Mouse (Mus musculus) kidney, adult 2 months (tissue): Measurements from ENCODE around the gene Gm3404. TPM values are rescaled to one million over a fixed set of nuclear protein-coding genes. Genes with fewer than 3 reads are reported as not detected.
A peak's percentile ranks its signal among the peaks of the same experiment; 100 is the strongest.
"Not testable (repeated sequence)": the region's sequence is repeated elsewhere in the genome, so short reads cannot be mapped to it uniquely, and the experiment has no call there.

Experiments
- DNase-seq: peaks from one replicate; pipeline ENCODE4 v3.0.0; 2021
- H3K27ac ChIP-seq: fragments of 200-500 bp; 2 replicates; pipeline ENCODE4 v1.5.1; 2012; ENCODE audit warnings: low read depth, low read length, control low read depth, inconsistent platforms; ENCODE audit not compliant: insufficient read depth
- H3K27me3 ChIP-seq: fragments of 200-500 bp; replicated peaks from 2 replicates; pipeline ENCODE4 v1.6.1; 2012; ENCODE audit warnings: mild to moderate bottlenecking, moderate library complexity, low read length, inconsistent platforms; ENCODE audit not compliant: control insufficient read depth, insufficient read depth
- H3K36me3 ChIP-seq: fragments of 200-500 bp; 2 replicates; pipeline ENCODE4 v1.6.1; 2012; ENCODE audit warnings: mild to moderate bottlenecking, moderate library complexity, low read length, inconsistent platforms; ENCODE audit not compliant: control insufficient read depth, insufficient read depth
- H3K4me1 ChIP-seq: fragments of 200-500 bp; 2 replicates; pipeline ENCODE4 v1.6.1; 2011; ENCODE audit warnings: low read length; ENCODE audit not compliant: control insufficient read depth, insufficient read depth
- H3K4me3 ChIP-seq: fragments of 200-500 bp; 2 replicates; pipeline ENCODE4 v1.5.1; 2011; ENCODE audit warnings: mild to moderate bottlenecking, low read depth, low read length, control low read depth; ENCODE audit not compliant: insufficient read depth
- CTCF ChIP-seq: fragments of 200-500 bp; conservative IDR thresholded peaks from 2 replicates; pipeline ENCODE4 v1.5.1; 2011; ENCODE audit warnings: low read depth, mild to moderate bottlenecking, control low read depth, low read length, moderate library complexity, mixed read lengths; ENCODE audit not compliant: insufficient read depth, insufficient read length
- WGBS: fragments of 180-500 bp; shearing (Covaris S2); methylation state at CpG from one replicate; pipeline ENCODE4 v1.1.7; 2018; 5-methylcytosine and 5-hydroxymethylcytosine counted together
- polyA plus RNA-seq: library from polyadenylated mRNA; depleted of rRNA; stranded (reverse); fragments of >200 nt; gene quantifications from 2 replicates; pipeline ENCODE4 v1.2.3, GENCODE M21; 2012; rRNA removed

Gene Gm3404
- 0.08 TPM in 1 of 2 replicates, not detected in the other for polyA plus RNA-seq

DNA sequence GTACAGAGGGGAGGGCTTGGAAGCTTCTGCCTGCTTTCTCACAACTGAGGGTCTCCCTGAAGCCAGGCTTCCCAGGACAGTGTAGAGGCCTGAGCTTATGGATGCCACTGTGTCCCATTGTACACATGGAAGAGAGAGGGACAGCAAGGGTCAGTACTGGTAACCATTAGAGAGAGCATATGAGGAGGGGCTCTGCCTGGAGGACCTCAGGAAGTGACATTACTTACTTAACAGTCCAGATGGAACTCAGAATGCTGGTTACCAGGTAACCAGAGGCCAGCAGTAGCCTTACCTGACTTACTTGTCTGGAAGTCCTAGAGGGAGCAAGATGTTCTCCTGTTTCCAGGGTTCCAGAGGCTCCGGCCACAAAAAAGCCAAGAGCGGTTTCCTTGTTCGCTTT lies at the start of gene Gm3404:
Gm3404 (plus strand) TSS at position 301 of the 400 bp plus-strand sequence.
- H3K27me3 ChIP-seq, H3K4me1 ChIP-seq, H3K4me3 ChIP-seq, H3K27ac ChIP-seq, DNase-seq, H3K36me3 ChIP-seq: not testable (repeated sequence)
- WGBS, result 96% methylated on average over 3 of the region's 3 CpGs

DNA sequence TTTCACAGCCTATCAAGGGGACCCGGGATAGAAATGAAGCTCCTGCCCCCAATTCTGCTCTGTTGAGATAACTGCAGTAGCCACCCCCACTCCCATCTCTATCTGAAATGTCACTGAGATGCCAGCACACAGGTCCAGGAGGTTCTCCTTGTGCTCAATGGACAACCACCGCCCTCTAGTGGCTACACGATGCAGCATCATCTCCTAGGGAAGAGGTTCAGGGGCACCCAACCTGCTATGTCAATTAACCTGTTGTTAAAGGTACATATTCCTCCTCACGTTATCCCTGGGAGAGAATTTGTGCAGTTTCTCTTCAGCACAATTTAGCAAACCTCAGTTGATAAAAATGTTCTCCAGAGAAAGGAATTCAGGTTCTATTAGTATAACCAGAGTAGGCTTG lies 46.0 kb upstream of the Gm3404 start:
- H3K4me1 ChIP-seq, H3K4me3 ChIP-seq, H3K27me3 ChIP-seq, H3K27ac ChIP-seq, H3K36me3 ChIP-seq: not testable (repeated sequence)
- peak; percentile 42 for TF ChIP-seq CTCF
- peak; percentile 45 for DNase-seq
- WGBS, result 6% methylated on average over 4 of the region's 4 CpGs

GRCm38 (mm10) chr5:146481665-146482064 lies 43.9 kb upstream of the Gm3404 start, which contains the start of gene Gm6408:
Gm6408 (plus strand) TSS chr5:146481965.
- H3K36me3 ChIP-seq, DNase-seq, H3K27me3 ChIP-seq, H3K4me1 ChIP-seq, H3K27ac ChIP-seq, H3K4me3 ChIP-seq: not testable (repeated sequence)
- WGBS, result 71% methylated on average over 3 of the region's 3 CpGs

- DNase-seq, result peak; percentile 39
- H3K36me3 ChIP-seq, result not testable (repeated sequence)
- 0 out of 2 replicates have a peak, but pooled peaks have one; percentile 4 for TF ChIP-seq CTCF
Observed at GRCm38 (mm10) chr5:146488959-146489358, 36.6 kb upstream of the Gm3404 start.

GRCm38 (mm10) chr5:146491063-146491462 lies 34.5 kb upstream of the Gm3404 start, which contains the start of gene Gm6370:
Gm6370 (plus strand) TSS chr5:146491363.
- not testable (repeated sequence) for DNase-seq, H3K4me3 ChIP-seq, H3K27ac ChIP-seq, H3K36me3 ChIP-seq, H3K4me1 ChIP-seq, H3K27me3 ChIP-seq
- no CpG with 5 or more reads among the region's 5 CpGs for WGBS

More at GRCm38 (mm10) chr5:146488959-146489358, 36.6 kb upstream of the Gm3404 start:
- not testable (repeated sequence) for H3K4me3 ChIP-seq, H3K27ac ChIP-seq, H3K4me1 ChIP-seq, H3K27me3 ChIP-seq
- 11% methylated on average over 3 of the region's 4 CpGs for WGBS

DNA sequence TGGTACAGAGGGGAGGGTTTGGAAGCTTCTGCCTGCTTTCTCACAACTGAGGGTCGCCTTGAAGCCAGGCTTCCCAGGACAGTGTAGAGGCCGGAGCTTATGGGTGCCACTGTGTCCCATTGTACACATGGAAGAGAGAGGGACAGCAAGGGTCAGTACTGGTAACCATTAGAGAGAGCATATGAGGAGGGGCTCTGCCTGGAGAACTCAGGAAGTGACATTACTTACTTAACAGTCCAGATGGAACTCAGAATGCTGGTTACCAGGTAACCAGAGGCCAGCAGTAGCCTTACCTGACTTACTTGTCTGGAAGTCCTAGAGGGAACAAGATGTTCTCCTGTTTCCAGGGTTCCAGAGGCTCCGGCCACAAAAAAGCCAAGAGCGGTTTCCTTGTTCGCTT lies 23.5 kb upstream of the Gm3404 start, which contains the start of gene 4930449I24Rik:
4930449I24Rik (plus strand) TSS at position 301 of the 400 bp plus-strand sequence.
- DNase-seq, result not testable (repeated sequence)
- WGBS, result no CpG with 5 or more reads among the region's 5 CpGs

GRCm38 (mm10) chr5:146513823-146514222 lies 11.8 kb upstream of the Gm3404 start, which contains the start of gene Gm3402:
Gm3402 (plus strand) TSS chr5:146514123.
- not testable (repeated sequence) for H3K27ac ChIP-seq, DNase-seq, H3K36me3 ChIP-seq, H3K4me3 ChIP-seq, H3K27me3 ChIP-seq, H3K4me1 ChIP-seq
- WGBS, result 88% methylated on average over 1 of the region's 5 CpGs

More for the DNA sequence above, 23.5 kb upstream of the Gm3404 start, which contains the start of gene 4930449I24Rik:
- not testable (repeated sequence) for H3K4me1 ChIP-seq, H3K36me3 ChIP-seq, H3K27me3 ChIP-seq, H3K27ac ChIP-seq, H3K4me3 ChIP-seq

GRCm38 (mm10) chr5:146537347-146537746 lies 11.7 kb downstream of the Gm3404 start, which contains the start of gene Gm3409:
Gm3409 (plus strand) TSS chr5:146537647.
- H3K4me3 ChIP-seq, H3K27ac ChIP-seq, DNase-seq, H3K36me3 ChIP-seq, H3K27me3 ChIP-seq, H3K4me1 ChIP-seq: not testable (repeated sequence)
- WGBS, result 84% methylated on average over 3 of the region's 3 CpGs

GRCm38 (mm10) chr5:146555836-146556235 lies 30.2 kb downstream of the Gm3404 start, which contains the start of gene Gm3415:
Gm3415 (plus strand) TSS chr5:146556136.
- not testable (repeated sequence) for H3K36me3 ChIP-seq, H3K27me3 ChIP-seq, DNase-seq, H3K4me1 ChIP-seq, H3K4me3 ChIP-seq, H3K27ac ChIP-seq
- no CpG with 5 or more reads among the region's 3 CpGs for WGBS
